Comparison of ENCODE assay signal across 12 mouse cellular contexts in the genomic region with DNA sequence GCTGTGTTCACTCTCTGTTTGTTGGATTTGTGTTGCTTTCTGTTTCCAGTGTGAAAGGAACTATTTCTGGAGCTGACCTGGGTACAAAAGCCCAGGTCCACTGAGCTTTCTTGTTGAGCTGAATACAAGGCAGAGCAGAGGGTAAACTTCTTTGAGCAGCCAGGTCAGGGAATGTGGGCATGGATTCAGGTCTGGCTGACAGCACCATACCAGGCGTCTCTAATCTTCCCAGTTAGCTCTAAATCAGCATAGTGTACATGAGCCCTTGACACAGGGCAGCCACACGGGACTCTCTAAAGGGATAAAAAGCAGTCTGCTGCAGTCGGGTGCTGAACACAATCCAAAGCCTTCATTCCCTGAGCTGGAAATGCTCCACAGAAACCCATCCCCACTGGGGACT.
DNase-seq lines count a peak whose midpoint lies in the region; ATAC-seq and TF ChIP-seq lines count a peak whose summit lies in the region.
"Had no signal": no experiment of that assay in that cellular context is flagged by ENCODE, and none has a peak within 500 bp of the region (broad histone marks: within the 10 kb centered on the region; RNA-seq: fewer than 3 reads in every experiment).

No protein-coding gene starts in this region.

- intact Hi-C loops in gastrocnemius, postnatal 36 days (cut with DNase I) = no loop called here

- no peaks in the 10 kb centered on the region for H3K27me3 ChIP-seq in liver, embryonic 16.5 days (ENCODE audit: control insufficient read depth, insufficient read depth, low read depth, low read length)
- H3K27me3 ChIP-seq in liver, embryonic 12.5 days (replicated peaks) = no peaks in the 10 kb centered on the region
- no peaks in the 10 kb centered on the region for H3K27me3 ChIP-seq in cerebellum, adult 2 months (ENCODE audit: control insufficient read depth, insufficient read depth, low read length)
- H3K27me3 ChIP-seq: embryonic facial prominence, embryonic 12.5 days had no signal

- WGBS in liver, embryonic 16.5 days (ENCODE audit: insufficient replicate concordance) = 41% methylated on average over 3 of the region's 3 CpGs
- WGBS in liver, embryonic 12.5 days (ENCODE audit: insufficient replicate concordance) = 60% methylated on average over 3 of the region's 3 CpGs
- 58% methylated on average over 3 of the region's 3 CpGs for WGBS in cerebellum, adult 2 months

- no peaks in the 10 kb centered on the region for H3K9me3 ChIP-seq in liver, embryonic 16.5 days (replicated peaks; ENCODE audit: control insufficient read depth, low read length)
- H3K9me3 ChIP-seq in liver, embryonic 12.5 days (replicated peaks) = no peaks in the 10 kb centered on the region
- H3K9me3 ChIP-seq: embryonic facial prominence, embryonic 12.5 days had no signal

- peak; percentile 11 for DNase-seq in gastrocnemius, postnatal 25 days
- DNase-seq in gastrocnemius, postnatal 36 days = no peak
- peak; percentile 48 to 50 for DNase-seq in heart, adult 9 months (ENCODE audit: low spot score in 2 of 2)
- peak; percentile 19 for DNase-seq in heart, postnatal 4 days
- DNase-seq in urinary bladder, adult 18-20 months (ENCODE audit: low spot score in 2 of 2) = no peak
- DNase-seq in cerebellum, adult 2 months = no peak
- DNase-seq: gastrocnemius, postnatal 10 days; layer of hippocampus, adult 9-11 months; thymus, postnatal 4 days had no signal

- ATAC-seq in liver, embryonic 16.5 days (ENCODE audit: low read depth) = peak; percentile 43
- no peak for ATAC-seq in liver, embryonic 12.5 days

- TF ChIP-seq POLR2A in cerebellum, adult 2 months (IDR thresholded peaks at IDR 0.05; ENCODE audit: borderline replicate concordance, insufficient read depth, low read length) = no peak

- no peaks in the 10 kb centered on the region; the same call in 1 of the 2 replicates for H3K4me1 ChIP-seq in liver, embryonic 16.5 days (ENCODE audit: control insufficient read depth, low read depth, low read length)
- no peaks in the 10 kb centered on the region for H3K4me1 ChIP-seq in liver, embryonic 12.5 days
- no peaks in the 10 kb centered on the region for H3K4me1 ChIP-seq in cerebellum, adult 2 months (ENCODE audit: control insufficient read depth, insufficient read depth, low read length)

- H3K27ac ChIP-seq in liver, embryonic 16.5 days (ENCODE audit: low read length) = no peak overlapping the region
- H3K27ac ChIP-seq in liver, embryonic 12.5 days = no peak overlapping the region
- no peak overlapping the region for H3K27ac ChIP-seq in cerebellum, adult 2 months (ENCODE audit: insufficient read depth, low read length)
- H3K27ac ChIP-seq: embryonic facial prominence, embryonic 12.5 days had no signal

- H3K9ac ChIP-seq in liver, embryonic 16.5 days (ENCODE audit: low read depth, low read length) = no peak overlapping the region
- no peak overlapping the region for H3K9ac ChIP-seq in liver, embryonic 12.5 days
- H3K9ac ChIP-seq: embryonic facial prominence, embryonic 12.5 days had no signal

- TF ChIP-seq CTCF in cerebellum, adult 2 months (IDR thresholded peaks at IDR 0.05; ENCODE audit: borderline replicate concordance, insufficient read depth, low read depth, low read length) = no peak

- no peak overlapping the region for H3K4me2 ChIP-seq in liver, embryonic 16.5 days (ENCODE audit: low read depth, low read length)
- no peak overlapping the region for H3K4me2 ChIP-seq in liver, embryonic 12.5 days
- H3K4me2 ChIP-seq: embryonic facial prominence, embryonic 12.5 days had no signal

- no peaks in the 10 kb centered on the region for H3K36me3 ChIP-seq in liver, embryonic 16.5 days (ENCODE audit: control insufficient read depth, insufficient read depth)
- H3K36me3 ChIP-seq in liver, embryonic 12.5 days = no peaks in the 10 kb centered on the region
- H3K36me3 ChIP-seq: embryonic facial prominence, embryonic 12.5 days had no signal

- no peak overlapping the region for H3K4me3 ChIP-seq in liver, embryonic 16.5 days (ENCODE audit: low read depth, low read length)
- no peak overlapping the region for H3K4me3 ChIP-seq in liver, embryonic 12.5 days
- no peak overlapping the region for H3K4me3 ChIP-seq in cerebellum, adult 2 months (replicated peaks; ENCODE audit: insufficient read depth, low read depth, low read length)
- H3K4me3 ChIP-seq: embryonic facial prominence, embryonic 12.5 days had no signal

Comparison
In these comparisons a context has a peak if more than half of its experiments do, and no peak if none do; other contexts are left out.
1. DNase-seq: peak in gastrocnemius, postnatal 25 days (single experiment), heart, adult 9 months (2 of 2) and heart, postnatal 4 days (single experiment); none in gastrocnemius, postnatal 36 days (0 of 2), urinary bladder, adult 18-20 months (0 of 2) and cerebellum, adult 2 months (0 of 2).